Comparison of ENCODE assay signal across 11 mouse cellular contexts in genomic region chr4:108018961-108019921, GRCm38 (mm10). TPM values are rescaled to one million over a fixed set of nuclear protein-coding genes. Genes with fewer than 3 reads are reported as not detected.
DNase-seq lines count a peak whose midpoint lies in the region; ATAC-seq lines count a peak whose summit lies in the region.
"Had no signal": no experiment of that assay in that cellular context is flagged by ENCODE, and none has a peak within 500 bp of the region (broad histone marks: within the 10 kb centered on the region; RNA-seq: fewer than 3 reads in every experiment).

No protein-coding gene starts in this region.

- 48% methylated on average over 13 of the region's 14 CpGs for WGBS in forebrain, embryonic 15.5 days

- H3K4me2 ChIP-seq in forebrain, embryonic 15.5 days (replicated peaks) = no peak overlapping the region
- H3K4me2 ChIP-seq: liver, embryonic 12.5 days had no signal

- DNase-seq in frontal cortex, postnatal 14 days (ENCODE audit: low spot score in 2 of 2) = no peak
- DNase-seq in lung, postnatal 36 days = peak; percentile 26
- DNase-seq in lung, postnatal 4 days = no peak
- peak; percentile 60 for DNase-seq in retina, embryonic 14.5 days (ENCODE audit: low spot score)
- no peak for DNase-seq in spleen, postnatal 4 days (ENCODE audit: low spot score in 2 of 2)
- no peak for DNase-seq in cerebellum, adult 9-11 months
- DNase-seq: cerebellum, adult 9-10 months had no signal

- H3K36me3 ChIP-seq in forebrain, embryonic 15.5 days = no peaks in the 10 kb centered on the region
- H3K36me3 ChIP-seq: liver, embryonic 12.5 days had no signal

- H3K4me1 ChIP-seq in forebrain, embryonic 15.5 days = 0 out of 2 replicates have a peak, but pooled peaks cover 8% of the 10 kb centered on the region

- no peaks in the 10 kb centered on the region for H3K27me3 ChIP-seq in forebrain, embryonic 15.5 days

- H3K4me3 ChIP-seq in forebrain, embryonic 15.5 days = no peak overlapping the region
- H3K4me3 ChIP-seq: liver, embryonic 12.5 days had no signal

- H3K9me3 ChIP-seq in forebrain, embryonic 15.5 days = no peaks in the 10 kb centered on the region
- H3K9me3 ChIP-seq: liver, embryonic 12.5 days had no signal

- no peak overlapping the region for H3K27ac ChIP-seq in forebrain, embryonic 15.5 days (replicated peaks)
- H3K27ac ChIP-seq: liver, embryonic 12.5 days; stomach, postnatal 0 days had no signal

- peak; percentile 52; the same call in 1 of the 2 replicates for ATAC-seq in frontal cortex, adult (ENCODE audit: low TSS enrichment)
- 0 out of 2 replicates have a peak, but pooled peaks have one; percentile 14 for ATAC-seq in forebrain, embryonic 15.5 days (replicated peaks)
- ATAC-seq: liver, embryonic 12.5 days had no signal

- H3K9ac ChIP-seq in forebrain, embryonic 15.5 days (replicated peaks) = no peak overlapping the region
- H3K9ac ChIP-seq: liver, embryonic 12.5 days had no signal

RNA-seq across cellular contexts. Expression of gene Slc1a7, which starts 51.1 kb away (rescaled TPM):
- polyA plus RNA-seq in forebrain, embryonic 15.5 days (2015; fragmentation: Nextera tagmentation; extraction: Ambion mirVana) = 0.05 TPM in 1 of 2 replicates, not detected in the other
- polyA plus RNA-seq: liver, embryonic 12.5 days had no signal

Comparison
In these comparisons a context has a peak if more than half of its experiments do, and no peak if none do; other contexts are left out.
1. DNase-seq: peak in lung, postnatal 36 days (single experiment) and retina, embryonic 14.5 days (single experiment); none in frontal cortex, postnatal 14 days (0 of 2), lung, postnatal 4 days (0 of 2), spleen, postnatal 4 days (0 of 2) and cerebellum, adult 9-11 months (single experiment).